Mouse (Mus musculus) thymus, postnatal 0 days (tissue): ENCODE measurements around the gene Fam213a. TPM values are rescaled to one million over a fixed set of nuclear protein-coding genes. Genes with fewer than 3 reads are reported as not detected.
A peak's percentile ranks its signal among the peaks of the same experiment; 100 is the strongest.

Experiments
- DNase-seq: peaks from one replicate; pipeline ENCODE4 v3.0.0-alpha.2; 2015; ENCODE audit warnings: low spot score
- polyA plus RNA-seq: library from polyadenylated mRNA; unstranded; fragments of >200 nt; fragmentation: Nextera tagmentation; extraction: Ambion mirVana; gene quantifications from 2 replicates; pipeline ENCODE4 v1.2.1, GENCODE M21; 2015

The Fam213a gene
- polyA plus RNA-seq, 1 experiment from 2014 or later, result 9.3 TPM

GRCm38 (mm10) chr14:41005716-41006115 is 7.9 kb downstream of the Fam213a start:
- no peak for DNase-seq

DNA sequence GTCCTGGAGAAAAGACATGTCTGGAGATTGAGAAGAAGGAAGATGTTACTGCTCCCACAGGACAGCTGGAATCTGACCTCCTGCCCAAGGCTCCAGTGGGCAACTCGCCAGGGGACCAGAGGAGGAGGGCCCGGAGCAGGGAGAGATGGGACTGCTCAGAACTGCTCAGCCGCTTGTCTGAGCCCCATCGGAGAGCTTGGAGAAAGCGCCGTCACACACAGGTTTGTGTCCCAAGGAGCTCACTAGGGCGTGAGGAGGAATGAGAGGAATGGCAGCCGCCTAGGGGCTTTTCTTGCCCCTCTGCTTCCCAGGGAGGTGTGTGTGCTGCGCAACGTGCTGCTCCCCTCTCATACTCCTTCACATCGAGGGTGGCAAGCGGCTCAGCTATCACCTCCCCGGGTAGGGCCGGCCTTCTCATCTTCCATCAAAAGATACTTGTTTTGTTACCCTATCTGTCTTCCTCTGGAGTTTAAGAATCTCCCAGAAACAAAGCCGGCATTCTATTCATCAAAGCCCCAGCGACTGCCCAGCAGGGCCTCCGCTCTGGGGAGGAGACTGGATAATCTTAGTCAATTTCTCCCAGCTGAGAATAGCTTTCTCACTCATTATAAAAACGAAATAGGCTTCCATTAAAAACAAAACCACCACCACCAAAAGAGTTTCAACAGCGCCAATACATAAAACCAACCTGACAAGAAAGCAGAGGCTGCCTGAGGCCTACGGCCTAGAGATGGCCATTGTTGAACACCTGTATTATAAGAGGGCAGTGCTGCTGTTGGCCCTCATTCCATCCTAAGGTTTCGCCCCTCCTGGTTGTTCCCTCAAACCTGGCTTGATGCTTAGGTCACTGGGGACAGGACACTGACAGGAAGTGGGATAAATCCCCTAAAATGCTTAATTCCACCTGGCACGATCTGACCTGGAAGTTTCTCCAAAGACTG is 9.1 kb downstream of the Fam213a start:
- DNase-seq, result no peak

DNA sequence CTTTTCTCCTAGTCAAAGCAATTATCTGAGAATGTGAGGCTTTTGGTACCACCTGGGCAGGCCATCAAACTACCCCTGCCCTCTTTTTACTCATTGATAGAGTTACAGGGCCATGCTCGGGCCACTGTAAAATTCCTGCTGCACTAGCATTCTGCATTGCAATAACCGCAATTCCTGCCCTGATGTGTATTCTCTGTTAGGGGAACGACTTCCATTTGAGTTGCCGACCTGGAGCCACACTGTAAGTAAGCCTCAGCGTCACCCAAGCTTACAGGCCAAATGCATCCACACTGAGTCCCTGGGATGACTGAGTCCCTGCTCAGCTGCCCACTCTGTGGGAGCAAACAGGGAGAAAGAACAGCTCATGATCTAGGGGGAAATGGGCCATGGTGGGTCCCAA is 12.0 kb downstream of the Fam213a start:
- DNase-seq, result no peak

DNA sequence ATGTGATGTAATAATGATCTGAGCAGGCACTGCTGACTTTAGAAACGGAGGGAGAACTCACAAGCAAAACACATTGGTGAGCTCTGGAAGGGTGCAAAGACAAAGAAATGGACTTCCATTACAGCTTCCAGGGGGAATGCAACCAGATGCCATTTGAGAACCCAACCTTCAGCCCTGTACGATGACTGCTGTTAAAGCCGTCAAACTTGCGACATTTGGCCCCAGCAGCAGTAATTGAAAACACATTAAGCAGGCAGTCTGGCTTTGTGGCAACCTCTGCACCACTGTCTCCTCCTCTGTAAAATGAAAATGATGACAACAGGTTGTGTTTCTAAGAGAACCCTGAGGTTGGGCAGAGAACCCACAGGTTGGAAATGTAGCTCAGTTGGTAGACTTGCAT is 12.8 kb downstream of the Fam213a start:
- no peak for DNase-seq

DNA sequence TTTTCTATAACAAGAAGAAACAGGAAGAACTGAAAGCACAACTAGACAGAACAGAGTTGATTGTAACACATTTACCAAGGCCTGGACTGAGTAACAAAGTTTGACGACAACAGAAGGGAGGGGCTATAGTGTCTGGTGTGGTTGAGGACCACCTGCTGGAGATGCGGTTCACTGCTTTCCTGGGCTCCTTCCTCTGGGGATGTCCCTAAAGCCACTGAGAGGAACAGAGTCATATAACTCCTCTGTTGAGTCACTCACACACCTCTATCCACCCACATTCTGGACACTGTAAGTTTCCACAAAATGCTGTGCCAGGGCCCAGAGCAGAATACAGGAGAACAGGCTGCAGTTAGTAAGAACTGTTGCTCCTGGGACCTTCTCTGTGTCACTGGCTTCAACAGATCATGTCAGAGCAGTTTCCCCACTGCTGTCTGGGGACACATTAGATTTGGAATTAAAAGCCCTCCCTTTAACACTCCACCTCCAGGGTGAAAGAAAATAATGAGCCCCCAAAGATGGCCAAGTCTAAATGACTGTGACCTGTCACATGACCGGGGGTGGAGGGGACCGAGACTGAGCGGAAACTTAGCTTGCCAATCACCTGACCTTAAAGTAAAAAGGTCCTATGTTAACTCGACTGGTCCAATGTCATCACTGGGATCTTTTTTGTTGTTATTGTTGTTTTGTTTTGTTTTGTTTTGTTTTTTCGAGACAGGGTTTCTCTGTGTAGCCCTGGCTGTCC is 13.5 kb downstream of the Fam213a start:
- peak; percentile 40 for DNase-seq

GRCm38 (mm10) chr14:40996171-40996570 is 17.4 kb downstream of the Fam213a start:
- no peak for DNase-seq

DNA sequence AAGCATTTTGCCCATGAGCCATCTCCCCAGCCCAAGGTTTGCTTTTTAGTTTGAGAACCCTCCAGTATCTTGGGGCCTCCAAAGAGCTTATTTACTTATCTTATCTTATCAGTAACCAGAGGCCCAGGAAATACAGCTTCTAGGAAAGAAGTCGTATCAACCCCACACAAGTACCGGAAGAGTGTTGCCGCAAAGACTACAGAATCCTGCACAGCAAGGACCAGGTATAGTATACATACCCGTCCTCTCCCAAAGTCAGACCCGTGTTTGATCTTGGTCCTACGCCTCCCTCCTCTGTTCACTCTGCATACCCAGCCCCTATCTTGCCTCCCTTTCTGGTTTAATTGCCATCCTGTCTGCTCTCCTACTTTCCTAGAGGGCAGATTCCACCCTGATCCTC is 21.1 kb downstream of the Fam213a start:
- no peak for DNase-seq

DNA sequence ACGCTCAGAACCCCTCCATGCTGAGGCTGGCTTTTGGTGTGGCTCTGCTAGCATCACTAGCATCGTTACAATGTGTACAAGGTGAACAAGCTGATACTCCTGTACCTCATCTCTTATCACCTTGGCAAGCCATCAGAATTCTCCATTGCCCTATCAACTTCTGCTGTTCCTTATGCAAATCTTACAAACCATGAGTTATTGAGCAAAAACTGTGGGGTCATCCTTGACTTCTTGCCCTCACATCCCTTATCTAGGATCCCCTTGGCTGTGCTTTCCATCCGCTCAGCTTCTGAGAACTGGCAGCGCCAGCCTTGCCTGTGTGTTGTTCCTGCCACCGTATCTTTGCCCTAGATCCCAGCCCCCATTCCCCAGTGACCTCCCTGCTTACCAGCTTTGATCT is 24.8 kb downstream of the Fam213a start:
- DNase-seq, result no peak

DNA sequence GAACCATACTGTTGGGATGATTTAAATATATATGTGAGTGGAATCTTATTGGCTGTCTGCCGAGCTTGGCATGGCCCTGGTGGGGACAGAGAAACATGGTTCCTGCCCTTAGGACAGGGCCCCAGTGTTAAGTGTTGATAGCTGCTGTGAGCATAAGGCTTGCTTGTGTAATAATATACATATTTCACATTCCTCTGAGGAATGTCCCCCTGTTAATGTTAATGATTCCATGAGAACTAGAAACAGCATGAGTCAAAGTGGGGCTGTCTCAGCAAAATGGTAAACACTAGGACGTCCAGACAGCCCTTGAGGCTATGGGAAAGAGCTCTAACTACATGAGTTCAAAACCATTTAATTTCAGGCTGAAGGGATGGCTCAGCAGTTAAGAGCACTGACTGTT is 26.4 kb downstream of the Fam213a start:
- DNase-seq, result no peak

DNA sequence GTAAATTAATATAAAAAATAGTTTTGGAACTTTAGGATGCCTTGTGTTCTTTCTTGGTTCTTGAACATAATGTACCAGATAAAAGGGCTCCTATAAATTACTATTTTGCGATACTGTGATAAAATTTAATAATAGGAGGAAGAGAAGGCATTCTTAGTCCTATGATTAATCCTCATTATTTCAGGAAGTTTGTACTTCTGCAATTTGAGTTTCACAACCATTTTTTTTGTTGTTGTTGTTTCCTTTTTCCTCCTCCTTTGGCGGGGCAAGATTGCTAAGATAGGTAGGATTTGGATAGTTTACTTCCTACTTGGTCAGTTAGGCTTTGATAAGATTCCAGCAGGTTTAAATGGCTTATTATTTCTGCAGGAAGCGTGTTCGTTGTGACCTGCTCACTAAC is 28.0 kb downstream of the Fam213a start:
- DNase-seq, result no peak

GRCm38 (mm10) chr14:40979723-40980122 is 33.9 kb downstream of the Fam213a start:
- no peak for DNase-seq

DNA sequence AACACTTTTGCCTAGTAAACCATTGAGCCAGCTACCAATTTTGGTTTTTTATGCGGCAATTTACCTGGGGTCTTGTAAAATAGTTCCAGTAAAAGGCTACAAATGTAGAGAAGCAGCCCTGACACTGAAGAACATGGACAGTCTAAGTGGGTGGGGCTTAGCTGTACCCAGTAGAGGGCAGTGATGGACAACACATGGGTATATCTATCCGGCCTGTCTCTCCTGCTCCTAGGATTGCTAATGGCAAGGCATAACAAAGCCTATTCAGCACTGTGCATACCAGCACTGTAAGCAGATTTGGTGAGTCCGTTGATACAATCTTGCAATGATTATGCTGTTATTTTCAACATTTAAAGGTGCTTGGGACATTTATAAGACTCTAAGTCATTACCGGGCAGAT is 34.6 kb downstream of the Fam213a start:
- no peak for DNase-seq

GRCm38 (mm10) chr14:40975127-40975721 is 38.4 kb downstream of the Fam213a start:
- DNase-seq, result peak; percentile 83

GRCm38 (mm10) chr14:40968051-40968450 is 45.5 kb downstream of the Fam213a start:
- DNase-seq, result no peak

- DNase-seq, result no peak
Observed at GRCm38 (mm10) chr14:40967598-40967900, 46.0 kb downstream of the Fam213a start.

GRCm38 (mm10) chr14:40966862-40967597 is 46.6 kb downstream of the Fam213a start:
- DNase-seq, result peak; percentile 94

DNA sequence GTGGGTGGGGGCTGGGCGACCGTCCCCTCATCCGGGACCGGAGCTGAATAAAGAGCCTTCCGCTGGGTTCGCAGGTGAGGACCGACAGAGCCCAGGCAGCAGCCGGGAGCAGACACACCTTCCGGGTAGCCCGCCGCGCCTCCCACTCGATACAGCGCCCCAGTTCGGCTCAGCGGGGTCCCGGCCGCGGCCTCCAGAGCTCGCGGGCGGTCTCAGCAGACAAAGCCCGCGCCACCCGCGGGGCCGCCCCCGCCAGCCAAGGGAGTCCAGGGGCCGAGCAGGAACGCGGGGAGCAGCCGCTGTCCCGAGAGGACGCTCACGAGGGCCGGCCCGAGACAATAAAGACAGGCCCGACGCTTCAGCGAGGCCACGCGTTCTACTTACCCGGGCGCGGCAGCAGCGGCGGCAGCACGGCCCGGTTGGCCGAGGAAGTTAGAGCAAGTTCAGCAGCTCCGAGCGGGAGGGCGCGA is 47.2 kb downstream of the Fam213a start, which contains the start of gene Tspan14:
TSS of gene Tspan14 (minus strand) at position 416 of the 470 bp plus-strand sequence.
- DNase-seq, result peak; percentile 69

- DNase-seq, result peak; percentile 46
Observed at GRCm38 (mm10) chr14:40965507-40966356, 47.9 kb downstream of the Fam213a start.

DNA sequence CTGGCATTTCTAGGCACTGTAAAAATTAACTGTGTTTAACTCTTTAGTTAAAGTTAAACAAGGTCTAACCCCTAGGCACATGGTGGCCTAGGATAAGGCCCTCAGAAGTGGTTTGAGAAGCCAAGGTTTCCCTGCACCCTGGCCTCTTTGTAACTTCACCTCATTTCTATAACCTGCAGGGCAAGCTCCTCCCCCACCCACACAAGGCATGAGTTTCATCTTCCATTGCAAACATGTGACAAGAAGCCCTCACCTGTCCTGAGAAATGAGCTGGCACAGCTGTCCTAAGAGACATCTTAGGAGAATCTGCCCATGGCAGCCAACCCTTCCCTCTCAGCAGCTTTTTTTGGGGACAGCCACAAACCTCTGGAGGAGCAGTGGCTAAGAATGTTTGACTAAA is 48.7 kb downstream of the Fam213a start:
- DNase-seq, result no peak

DNA sequence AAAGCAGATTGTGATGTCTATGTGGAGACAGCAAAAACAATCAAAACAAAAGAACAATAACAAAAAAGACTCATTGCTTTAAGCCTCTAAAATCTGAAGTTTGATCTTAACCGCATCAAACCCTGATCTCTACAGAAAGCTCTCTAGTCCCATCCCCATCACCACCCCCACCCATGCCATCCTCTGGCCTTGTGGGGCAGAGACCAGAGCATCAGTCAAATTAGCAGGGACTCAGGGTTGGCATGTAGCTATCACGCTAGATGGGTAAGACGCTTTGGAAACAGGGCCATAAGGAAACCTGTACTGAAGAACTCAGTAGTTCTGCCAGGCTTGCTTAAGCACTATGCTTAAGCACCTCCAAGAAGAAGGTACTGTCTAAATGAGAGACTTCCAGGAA is 49.4 kb downstream of the Fam213a start:
- no peak for DNase-seq
